Mouse (Mus musculus): ENCODE data around the gene Usp20. TPM values are rescaled to one million over a fixed set of nuclear protein-coding genes. Genes with fewer than 3 reads are reported as not detected.

The Usp20 gene
- total RNA-seq, 1 experiment from 2014 or later: 3.5 TPM

GRCm38 (mm10) chr2:31024618-31025370 is 42.7 kb downstream of the Usp20 start:
- ATAC-seq (replicated peaks; ENCODE audit: insufficient number of reproducible peaks, low FRiP score, low TSS enrichment, poor library complexity, severe bottlenecking): peak; percentile 62

- ATAC-seq (replicated peaks; ENCODE audit: insufficient number of reproducible peaks, low FRiP score, low TSS enrichment, poor library complexity, severe bottlenecking): no peak
Measured at GRCm38 (mm10) chr2:31025458-31025857, 43.4 kb downstream of the Usp20 start.

DNA sequence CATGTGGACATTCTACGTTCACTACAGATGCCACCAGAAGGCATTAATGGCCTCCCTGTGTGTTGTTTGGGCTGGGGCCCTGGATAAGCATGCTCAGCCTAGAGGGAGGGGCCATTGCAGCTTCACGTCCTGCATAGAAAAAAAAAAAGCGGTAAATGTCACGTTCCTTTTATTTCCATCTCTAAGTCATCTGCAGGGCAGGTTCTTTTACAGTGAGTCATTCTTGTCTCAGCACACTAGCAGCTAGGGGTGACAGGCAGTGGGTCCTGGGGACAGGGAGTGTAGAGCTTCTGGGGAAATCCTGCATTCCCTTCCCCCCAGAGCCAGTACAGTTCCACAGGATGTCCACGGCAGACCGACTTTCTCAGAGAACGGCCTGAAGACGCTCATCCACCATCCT is 44.6 kb downstream of the Usp20 start:
- ATAC-seq (replicated peaks; ENCODE audit: insufficient number of reproducible peaks, low FRiP score, low TSS enrichment, poor library complexity, severe bottlenecking): 0 out of 2 replicates have a peak, but pooled peaks have one; percentile 13

- ATAC-seq (replicated peaks; ENCODE audit: insufficient number of reproducible peaks, low FRiP score, low TSS enrichment, poor library complexity, severe bottlenecking): no peak
Measured at GRCm38 (mm10) chr2:31031972-31032371, 49.9 kb downstream of the Usp20 start.

GRCm38 (mm10) chr2:31036811-31037210 is 54.7 kb downstream of the Usp20 start:
- ATAC-seq (replicated peaks; ENCODE audit: insufficient number of reproducible peaks, low FRiP score, low TSS enrichment, poor library complexity, severe bottlenecking): no peak

- ATAC-seq (replicated peaks; ENCODE audit: insufficient number of reproducible peaks, low FRiP score, low TSS enrichment, poor library complexity, severe bottlenecking): no peak
Measured at GRCm38 (mm10) chr2:31040043-31040442, 58.0 kb downstream of the Usp20 start.

DNA sequence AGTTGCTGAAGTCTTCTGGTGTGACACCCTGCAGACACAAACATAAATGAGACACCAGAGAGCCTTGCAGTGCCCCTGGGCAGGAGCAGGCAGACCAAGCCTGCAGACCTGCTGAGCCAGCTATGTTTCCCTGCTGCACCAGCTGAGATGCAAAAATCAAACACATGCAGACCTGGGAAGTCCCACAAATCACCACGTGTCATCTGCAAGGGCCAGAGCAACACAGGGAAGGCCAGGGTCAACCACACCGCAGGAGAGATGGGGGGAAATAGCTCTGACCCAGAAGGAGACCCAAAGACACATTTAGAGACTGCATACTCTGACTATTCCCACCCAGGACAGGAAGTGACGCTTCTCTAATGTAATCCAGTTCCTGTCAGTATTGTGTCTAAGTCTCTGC is 58.4 kb downstream of the Usp20 start:
- ATAC-seq (replicated peaks; ENCODE audit: insufficient number of reproducible peaks, low FRiP score, low TSS enrichment, poor library complexity, severe bottlenecking): no peak

GRCm38 (mm10) chr2:31041386-31041785 is 59.3 kb downstream of the Usp20 start:
- no peak for ATAC-seq (replicated peaks; ENCODE audit: insufficient number of reproducible peaks, low FRiP score, low TSS enrichment, poor library complexity, severe bottlenecking)

DNA sequence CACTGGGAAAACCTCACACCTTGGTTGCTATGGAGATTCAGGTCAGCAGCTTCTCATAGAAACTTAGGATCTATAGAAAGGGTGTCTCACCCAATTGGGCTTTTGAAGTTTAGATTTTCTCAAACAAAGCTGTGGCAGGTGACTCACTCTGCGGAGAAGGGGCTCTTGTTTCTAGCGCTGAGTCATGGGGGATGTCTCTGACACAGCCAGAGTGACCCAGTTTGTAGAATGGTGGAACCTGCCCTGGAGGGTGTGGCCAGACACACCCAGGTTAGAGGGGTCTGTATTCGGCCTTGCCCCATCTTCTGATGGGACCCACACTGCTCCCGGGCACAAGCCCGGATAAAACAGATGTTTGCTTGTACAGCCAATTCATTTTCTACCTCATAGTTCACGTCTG is 60.8 kb downstream of the Usp20 start:
- no peak for ATAC-seq (replicated peaks; ENCODE audit: insufficient number of reproducible peaks, low FRiP score, low TSS enrichment, poor library complexity, severe bottlenecking)

- no peak for ATAC-seq (replicated peaks; ENCODE audit: insufficient number of reproducible peaks, low FRiP score, low TSS enrichment, poor library complexity, severe bottlenecking)
Measured at GRCm38 (mm10) chr2:31043856-31044255, 61.8 kb downstream of the Usp20 start.

DNA sequence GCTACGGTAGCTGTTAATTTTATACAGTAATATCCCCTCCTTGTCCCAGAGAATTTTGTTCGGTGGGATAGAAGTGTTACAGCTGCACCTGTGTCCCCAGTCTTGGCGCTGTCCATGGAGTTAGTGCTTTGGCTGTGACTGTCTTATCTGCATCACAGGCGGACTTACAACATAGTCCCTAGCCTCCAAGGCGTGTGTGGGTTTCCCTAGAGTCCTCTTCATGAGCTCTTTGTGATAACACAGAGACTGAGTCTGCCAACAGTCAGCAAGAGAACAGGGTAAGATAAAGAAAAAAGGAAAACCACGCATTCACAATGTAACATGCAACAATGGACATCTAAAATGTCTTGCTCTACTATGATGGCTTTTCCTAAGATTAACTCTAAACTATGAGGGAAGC is 66.0 kb downstream of the Usp20 start:
- no peak for ATAC-seq (replicated peaks; ENCODE audit: insufficient number of reproducible peaks, low FRiP score, low TSS enrichment, poor library complexity, severe bottlenecking)

DNA sequence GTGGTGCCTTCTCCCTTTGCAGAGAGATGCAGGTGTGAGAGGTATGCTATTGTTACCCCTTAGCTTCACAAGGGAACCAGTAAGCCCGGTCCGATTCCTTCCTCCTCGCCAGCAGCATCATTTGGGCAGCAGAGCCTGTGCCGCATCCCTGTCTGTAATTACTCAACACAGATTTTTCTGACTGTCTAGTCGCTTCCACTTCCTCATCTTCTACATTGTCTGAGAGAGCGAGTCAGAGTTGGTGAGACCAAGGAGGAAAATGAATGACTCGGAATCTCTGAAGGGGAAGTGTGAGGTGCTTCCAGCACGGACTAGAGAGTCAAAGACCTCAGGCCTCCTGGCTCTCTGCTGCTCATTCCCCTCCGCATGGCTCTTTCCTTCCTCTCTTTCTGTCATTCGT is 70.4 kb downstream of the Usp20 start:
- peak; percentile 91 for ATAC-seq (replicated peaks; ENCODE audit: insufficient number of reproducible peaks, low FRiP score, low TSS enrichment, poor library complexity, severe bottlenecking)

- no peak for ATAC-seq (replicated peaks; ENCODE audit: insufficient number of reproducible peaks, low FRiP score, low TSS enrichment, poor library complexity, severe bottlenecking)
Measured at GRCm38 (mm10) chr2:31053426-31053825, 71.3 kb downstream of the Usp20 start.

- ATAC-seq (replicated peaks; ENCODE audit: insufficient number of reproducible peaks, low FRiP score, low TSS enrichment, poor library complexity, severe bottlenecking): no peak
Measured at GRCm38 (mm10) chr2:31053851-31054340, 71.8 kb downstream of the Usp20 start.

DNA sequence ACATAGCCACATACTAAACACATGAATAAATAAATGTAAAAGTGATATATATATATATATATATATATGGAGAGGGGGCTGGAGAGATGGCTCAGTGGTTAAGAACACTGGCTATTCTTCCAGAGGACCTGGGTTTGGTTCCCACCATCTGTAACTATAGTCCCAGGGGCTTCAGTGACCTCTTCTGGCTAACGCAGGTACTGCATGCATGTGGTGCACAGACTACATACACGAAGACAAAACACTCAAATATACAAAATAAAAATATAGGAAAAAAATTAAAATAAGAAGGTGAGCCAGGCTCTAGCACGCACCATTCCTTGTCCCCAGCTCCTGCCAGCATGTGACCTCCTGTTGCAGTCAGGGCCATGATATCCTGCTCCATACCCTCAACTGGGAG is 74.0 kb downstream of the Usp20 start:
- ATAC-seq (replicated peaks; ENCODE audit: insufficient number of reproducible peaks, low FRiP score, low TSS enrichment, poor library complexity, severe bottlenecking): no peak

GRCm38 (mm10) chr2:31057549-31058177 is 75.6 kb downstream of the Usp20 start:
- no peak for ATAC-seq (replicated peaks; ENCODE audit: insufficient number of reproducible peaks, low FRiP score, low TSS enrichment, poor library complexity, severe bottlenecking)

- ATAC-seq (replicated peaks; ENCODE audit: insufficient number of reproducible peaks, low FRiP score, low TSS enrichment, poor library complexity, severe bottlenecking): no peak
Measured at GRCm38 (mm10) chr2:31058443-31058842, 76.4 kb downstream of the Usp20 start.

- ATAC-seq (replicated peaks; ENCODE audit: insufficient number of reproducible peaks, low FRiP score, low TSS enrichment, poor library complexity, severe bottlenecking): no peak
Measured at GRCm38 (mm10) chr2:31060271-31060670, 78.2 kb downstream of the Usp20 start.

DNA sequence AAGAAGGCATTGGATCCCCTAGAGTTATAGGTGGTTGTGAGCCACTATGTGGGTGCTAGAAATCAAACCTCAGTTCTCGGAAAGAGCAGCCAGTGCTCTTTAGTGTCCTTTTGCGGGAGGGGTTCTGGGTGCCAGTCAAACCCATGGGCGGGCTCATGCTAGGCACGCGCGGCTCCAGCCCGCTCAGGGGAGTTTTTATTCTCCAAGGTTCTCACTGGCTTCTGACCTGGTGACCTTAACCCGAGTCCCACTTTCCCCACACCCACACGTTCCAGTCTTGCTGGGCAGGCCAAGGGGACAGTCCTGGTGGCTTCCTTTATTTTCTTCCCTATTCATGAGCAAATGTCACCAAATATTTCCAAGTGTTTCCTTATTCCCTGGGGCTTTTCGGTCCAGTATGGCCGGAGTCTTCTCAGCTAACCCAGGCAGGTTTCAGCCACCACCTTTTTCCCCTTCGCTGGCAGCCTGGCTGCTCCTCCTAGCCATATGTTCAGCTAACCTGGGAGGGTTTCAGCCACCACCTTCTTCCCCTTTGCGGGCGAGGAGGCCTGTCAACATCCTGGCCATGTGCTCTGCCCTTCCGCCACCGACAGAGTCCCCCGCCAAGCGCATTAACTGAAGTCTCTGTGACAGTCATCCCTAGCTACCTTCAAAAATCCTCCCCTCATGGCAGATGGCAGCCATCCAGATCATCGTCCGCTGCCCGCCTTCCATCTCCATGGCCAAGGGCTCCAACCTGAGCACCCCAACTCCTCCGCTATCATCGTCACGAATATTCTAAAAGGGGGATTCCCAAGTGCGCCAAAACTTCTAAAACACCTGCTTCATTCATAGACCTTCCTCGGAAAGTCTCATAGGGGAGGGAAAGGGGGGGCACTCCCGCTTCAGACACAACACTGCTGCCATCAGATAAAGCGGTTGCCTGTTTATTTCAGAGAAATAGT is 79.0 kb downstream of the Usp20 start:
- peak; percentile 88 for ATAC-seq (replicated peaks; ENCODE audit: insufficient number of reproducible peaks, low FRiP score, low TSS enrichment, poor library complexity, severe bottlenecking)
